Mouse (Mus musculus): Measurements from ENCODE around the gene Pcna. TPM values are rescaled to one million over a fixed set of nuclear protein-coding genes. Genes with fewer than 3 reads are reported as not detected.
"Not testable (repeated sequence)": the region's sequence is repeated elsewhere in the genome, so short reads cannot be mapped to it uniquely, and the experiment has no call there.

Pcna gene
- polyA plus RNA-seq (2021): 120 TPM

- ChIA-PET POLR2A (interaction anchor here (1.4 kb wide), 1 partner anchor 14 kb away, joined by 3 read pairs; no protein-coding TSS in a partner anchor), CTCF (no interaction called here)
- TF ChIP-seq CTCF (IDR thresholded peaks at IDR 0.05): no peak
- peak; percentile 75 for DNase-seq (ENCODE audit: low read depth, low spot score)
- ATAC-seq: peak; percentile 96
- H3K27me3 ChIP-seq: no peaks in the 10 kb centered on the region
- in situ Hi-C loops (cut with MboI; ENCODE audit: low pct_unique_long_range_greater_than_20kb): no loop called here
Observed at GRCm38 (mm10) chr2:132252542-132253528, at the start of gene Pcna. Gene Pcna (minus strand): TSS chr2:132253314.

GRCm38 (mm10) chr2:132301436-132301835 is 48.3 kb upstream of the Pcna start:
- POLR2A ChIA-PET: no interaction called here
- no peak for ATAC-seq
- no peak for TF ChIP-seq CTCF (IDR thresholded peaks at IDR 0.05)
- CTCF ChIA-PET: interaction anchor here (1.4 kb wide), 1 partner anchor 13 kb away, joined by 3 read pairs; no protein-coding TSS in a partner anchor
- H3K27me3 ChIP-seq: no peaks in the 10 kb centered on the region
- in situ Hi-C loops (cut with MboI; ENCODE audit: low pct_unique_long_range_greater_than_20kb): loop anchor here (25.0 kb wide), 2 partner anchors 411 to 611 kb away; no protein-coding TSS in a partner anchor
- no peak for DNase-seq (ENCODE audit: low read depth, low spot score)

- in situ Hi-C loops (cut with MboI; ENCODE audit: low pct_unique_long_range_greater_than_20kb): no loop called here
- no peak for TF ChIP-seq CTCF (IDR thresholded peaks at IDR 0.05)
- no peak for ATAC-seq
- POLR2A ChIA-PET: no interaction called here
- DNase-seq (ENCODE audit: low read depth, low spot score): no peak
- H3K27me3 ChIP-seq: no peaks in the 10 kb centered on the region
- CTCF ChIA-PET: interaction anchor here (1.1 kb wide), 1 partner anchor 18 kb away, joined by 3 read pairs; no protein-coding TSS in a partner anchor
Observed at GRCm38 (mm10) chr2:132298250-132298649, 45.1 kb upstream of the Pcna start.

- ATAC-seq (no peak), DNase-seq (ENCODE audit: low read depth, low spot score) (no peak)
- in situ Hi-C loops (cut with MboI; ENCODE audit: low pct_unique_long_range_greater_than_20kb): no loop called here
- POLR2A ChIA-PET: interaction anchor here (0.8 kb wide), 1 partner anchor 9 kb away, joined by 6 read pairs; no protein-coding TSS in a partner anchor
- no peaks in the 10 kb centered on the region for H3K27me3 ChIP-seq
- CTCF ChIA-PET: interaction anchor here (1.2 to 2.0 kb wide), 2 partner anchors 12 to 13 kb away, joined by 3 to 7 read pairs; no protein-coding TSS in a partner anchor
- no peak for TF ChIP-seq CTCF (IDR thresholded peaks at IDR 0.05)
Observed at GRCm38 (mm10) chr2:132293694-132294450, 40.8 kb upstream of the Pcna start.

GRCm38 (mm10) chr2:132292083-132292482 is 39.0 kb upstream of the Pcna start:
- no peaks in the 10 kb centered on the region for H3K27me3 ChIP-seq
- no peak for TF ChIP-seq CTCF (IDR thresholded peaks at IDR 0.05)
- ATAC-seq (no peak), DNase-seq (ENCODE audit: low read depth, low spot score) (no peak)
- CTCF ChIA-PET: interaction anchor here (2.0 kb wide), 2 partner anchors 13 to 14 kb away, joined by 5 to 7 read pairs; no protein-coding TSS in a partner anchor
- in situ Hi-C loops (cut with MboI; ENCODE audit: low pct_unique_long_range_greater_than_20kb): no loop called here
- POLR2A ChIA-PET: no interaction called here

- ATAC-seq (no peak), DNase-seq (ENCODE audit: low read depth, low spot score) (no peak)
- TF ChIP-seq CTCF (IDR thresholded peaks at IDR 0.05): no peak
- in situ Hi-C loops (cut with MboI; ENCODE audit: low pct_unique_long_range_greater_than_20kb): no loop called here
- CTCF ChIA-PET: interaction anchor here (2.0 kb wide), 1 partner anchor 12 kb away, joined by 5 read pairs; no protein-coding TSS in a partner anchor
- POLR2A ChIA-PET: interaction anchor here (0.6 kb wide), 1 partner anchor 29 kb away, joined by 4 read pairs; no protein-coding TSS in a partner anchor
- H3K27me3 ChIP-seq: no peaks in the 10 kb centered on the region
Observed at GRCm38 (mm10) chr2:132291265-132291664, 38.2 kb upstream of the Pcna start.

GRCm38 (mm10) chr2:132290808-132291207 is 37.7 kb upstream of the Pcna start:
- CTCF ChIA-PET: interaction anchor here (2.0 kb wide), 1 partner anchor 11 kb away, joined by 5 read pairs; no protein-coding TSS in a partner anchor
- DNase-seq (ENCODE audit: low read depth, low spot score) (no peak), ATAC-seq (no peak)
- in situ Hi-C loops (cut with MboI; ENCODE audit: low pct_unique_long_range_greater_than_20kb): no loop called here
- no peaks in the 10 kb centered on the region for H3K27me3 ChIP-seq
- no peak for TF ChIP-seq CTCF (IDR thresholded peaks at IDR 0.05)
- POLR2A ChIA-PET: interaction anchor here (0.6 kb wide), 1 partner anchor 28 kb away, joined by 4 read pairs; no protein-coding TSS in a partner anchor

GRCm38 (mm10) chr2:132289213-132289612 is 36.1 kb upstream of the Pcna start:
- in situ Hi-C loops (cut with MboI; ENCODE audit: low pct_unique_long_range_greater_than_20kb); DNase-seq (ENCODE audit: low read depth, low spot score); CTCF ChIA-PET; ATAC-seq; H3K27me3 ChIP-seq; POLR2A ChIA-PET: not testable (repeated sequence)

GRCm38 (mm10) chr2:132286376-132287076 is 33.4 kb upstream of the Pcna start:
- DNase-seq (ENCODE audit: low read depth, low spot score): peak; percentile 57
- in situ Hi-C loops (cut with MboI; ENCODE audit: low pct_unique_long_range_greater_than_20kb): no loop called here
- ChIA-PET POLR2A (no interaction called here), CTCF (no interaction called here)
- peak; percentile 57 for ATAC-seq
- H3K27me3 ChIP-seq: no peaks in the 10 kb centered on the region
- TF ChIP-seq CTCF (IDR thresholded peaks at IDR 0.05): no peak

- POLR2A ChIA-PET; ATAC-seq; in situ Hi-C loops (cut with MboI; ENCODE audit: low pct_unique_long_range_greater_than_20kb); H3K27me3 ChIP-seq; DNase-seq (ENCODE audit: low read depth, low spot score); CTCF ChIA-PET: not testable (repeated sequence)
Observed at GRCm38 (mm10) chr2:132285722-132286121, 32.6 kb upstream of the Pcna start.

Measured in Patski (cell line).